Mouse (Mus musculus) limb, embryonic 15.5 days (tissue): Measurements from ENCODE around the gene Aldh1l1. TPM values are rescaled to one million over a fixed set of nuclear protein-coding genes. Genes with fewer than 3 reads are reported as not detected.

Source experiments
- ATAC-seq: fragments of 200-750 bp; cut with Nextera tagmentation; 2 replicates; pipeline ENCODE4 v1.8.0; 2017; ENCODE audit warnings: low read depth, moderate TSS enrichment; ENCODE audit not compliant: insufficient number of reproducible peaks, low FRiP score, low TSS enrichment
- H3K27ac ChIP-seq: fragments of 300-500 bp; sonication (generic); 2 replicates; pipeline ENCODE4 v1.5.1; 2015; ENCODE audit warnings: moderate library complexity, mild to moderate bottlenecking, inconsistent platforms
- H3K27me3 ChIP-seq: fragments of 300-500 bp; sonication (generic); 2 replicates; pipeline ENCODE4 v1.6.1; 2015; ENCODE audit warnings: inconsistent platforms
- H3K36me3 ChIP-seq: fragments of 300-500 bp; sonication (generic); 2 replicates; pipeline ENCODE4 v1.6.1; 2015; ENCODE audit warnings: inconsistent platforms
- H3K4me1 ChIP-seq: fragments of 300-500 bp; sonication (generic); 2 replicates; pipeline ENCODE4 v1.6.1; 2015; ENCODE audit warnings: inconsistent platforms
- H3K4me2 ChIP-seq: fragments of 300-500 bp; sonication (generic); 2 replicates; pipeline ENCODE4 v1.6.1; 2015; ENCODE audit warnings: mild to moderate bottlenecking, inconsistent platforms
- H3K4me3 ChIP-seq: fragments of 300-500 bp; sonication (generic); 2 replicates; pipeline ENCODE4 v1.5.1; 2015; ENCODE audit warnings: mild to moderate bottlenecking, inconsistent platforms
- H3K9ac ChIP-seq: fragments of 300-500 bp; sonication (generic); 2 replicates; pipeline ENCODE4 v1.6.1; 2015; ENCODE audit warnings: inconsistent platforms
- H3K9me3 ChIP-seq: fragments of 300-500 bp; sonication (generic); 2 replicates; pipeline ENCODE4 v1.6.1; 2016; ENCODE audit warnings: inconsistent platforms
- WGBS: fragments of 180-500 bp; shearing (Covaris S2); methylation state at CpG from one replicate; pipeline ENCODE4 v1.1.7; 2015; 5-methylcytosine and 5-hydroxymethylcytosine counted together
- polyA plus RNA-seq: library from polyadenylated mRNA; unstranded; fragments of >200 nt; fragmentation: Nextera tagmentation; extraction: Ambion mirVana; gene quantifications from 2 replicates; pipeline ENCODE4 v1.2.1, GENCODE M21; 2015

The Aldh1l1 gene
- polyA plus RNA-seq, 1 experiment from 2014 or later = 1.9 TPM

GRCm38 (mm10) chr6:90615991-90616390 lies 129.8 kb downstream of the Aldh1l1 start:
- no peaks in the 10 kb centered on the region for H3K27me3 ChIP-seq
- ATAC-seq = no peak
- 84% methylated on average over 6 of the region's 6 CpGs for WGBS

GRCm38 (mm10) chr6:90616481-90616880 lies 130.3 kb downstream of the Aldh1l1 start:
- no peak for ATAC-seq
- Histone ChIP-seq H3K9ac (no peak overlapping the region), H3K36me3 (no peaks in the 10 kb centered on the region), H3K4me2 (no peak overlapping the region), H3K4me3 (no peak overlapping the region), H3K4me1 (peaks cover 12% of the 10 kb centered on the region; the same call in 1 of the 2 replicates), H3K27me3 (no peaks in the 10 kb centered on the region), H3K27ac (no peak overlapping the region), H3K9me3 (no peaks in the 10 kb centered on the region)
- WGBS = 80% methylated on average over 6 of the region's 6 CpGs

More at GRCm38 (mm10) chr6:90615991-90616390, 129.8 kb downstream of the Aldh1l1 start:
- Histone ChIP-seq H3K9ac (no peak overlapping the region), H3K36me3 (no peaks in the 10 kb centered on the region), H3K4me2 (no peak overlapping the region), H3K27ac (no peak overlapping the region), H3K4me1 (peaks cover 12% of the 10 kb centered on the region; the same call in 1 of the 2 replicates), H3K9me3 (no peaks in the 10 kb centered on the region), H3K4me3 (no peak overlapping the region)

- H3K9ac ChIP-seq = no peak overlapping the region
- no peaks in the 10 kb centered on the region for H3K9me3 ChIP-seq
- H3K36me3 ChIP-seq = no peaks in the 10 kb centered on the region
- no peak overlapping the region for H3K4me3 ChIP-seq
- H3K4me1 ChIP-seq = peaks cover 18% of the 10 kb centered on the region; the same call in 1 of the 2 replicates
- no peak for ATAC-seq
- 65% methylated on average over 4 of the region's 4 CpGs for WGBS
- H3K27ac ChIP-seq = no peak overlapping the region
- no peak overlapping the region for H3K4me2 ChIP-seq
- H3K27me3 ChIP-seq = no peaks in the 10 kb centered on the region
These were observed 132.0 kb downstream of the Aldh1l1 start for GRCm38 (mm10) chr6:90618274-90618673.

GRCm38 (mm10) chr6:90618821-90619636 lies 132.8 kb downstream of the Aldh1l1 start:
- Histone ChIP-seq H3K27ac (no peak overlapping the region), H3K4me1 (peaks cover 13% of the 10 kb centered on the region; the same call in 1 of the 2 replicates)

GRCm38 (mm10) chr6:90619936-90620335 lies 133.7 kb downstream of the Aldh1l1 start:
- no peak for ATAC-seq
- Histone ChIP-seq H3K4me3 (no peak overlapping the region), H3K27me3 (no peaks in the 10 kb centered on the region), H3K4me1 (peaks cover 6% of the 10 kb centered on the region; the same call in 1 of the 2 replicates), H3K9ac (no peak overlapping the region), H3K27ac (no peak overlapping the region), H3K9me3 (no peaks in the 10 kb centered on the region), H3K4me2 (no peak overlapping the region), H3K36me3 (no peaks in the 10 kb centered on the region)
- WGBS = 75% methylated on average over 5 of the region's 5 CpGs

More at GRCm38 (mm10) chr6:90618821-90619636, 132.8 kb downstream of the Aldh1l1 start:
- Histone ChIP-seq H3K4me2 (no peak overlapping the region), H3K9ac (no peak overlapping the region), H3K9me3 (no peaks in the 10 kb centered on the region), H3K4me3 (no peak overlapping the region), H3K36me3 (no peaks in the 10 kb centered on the region), H3K27me3 (no peaks in the 10 kb centered on the region)
- WGBS = 80% methylated on average over 19 of the region's 19 CpGs
- ATAC-seq = no peak

- no peaks in the 10 kb centered on the region for H3K36me3 ChIP-seq
- H3K4me3 ChIP-seq = no peak overlapping the region
- no peak for ATAC-seq
- H3K9ac ChIP-seq = no peak overlapping the region
- 65% methylated on average over 9 of the region's 9 CpGs for WGBS
- peaks cover 8% of the 10 kb centered on the region; the same call in 1 of the 2 replicates for H3K4me1 ChIP-seq
- no peak overlapping the region; the same call in 1 of the 2 replicates for H3K4me2 ChIP-seq
- no peak overlapping the region for H3K27ac ChIP-seq
- no peaks in the 10 kb centered on the region for H3K27me3 ChIP-seq
- H3K9me3 ChIP-seq = no peaks in the 10 kb centered on the region
These were observed 134.8 kb downstream of the Aldh1l1 start for GRCm38 (mm10) chr6:90620791-90621583.

- ATAC-seq = no peak
- H3K27me3 ChIP-seq = no peaks in the 10 kb centered on the region
- WGBS = 74% methylated on average over 6 of the region's 6 CpGs
These were observed 135.3 kb downstream of the Aldh1l1 start for GRCm38 (mm10) chr6:90621584-90621890.

GRCm38 (mm10) chr6:90622758-90623455 lies 136.7 kb downstream of the Aldh1l1 start:
- WGBS = 56% methylated on average over 11 of the region's 11 CpGs
- ATAC-seq = no peak

More at GRCm38 (mm10) chr6:90621584-90621890, 135.3 kb downstream of the Aldh1l1 start:
- Histone ChIP-seq H3K4me2 (no peak overlapping the region), H3K9ac (no peak overlapping the region), H3K4me1 (peaks cover 8% of the 10 kb centered on the region; the same call in 1 of the 2 replicates), H3K36me3 (no peaks in the 10 kb centered on the region), H3K9me3 (no peaks in the 10 kb centered on the region), H3K4me3 (no peak overlapping the region), H3K27ac (no peak overlapping the region)

GRCm38 (mm10) chr6:90623456-90623836 lies 137.2 kb downstream of the Aldh1l1 start:
- Histone ChIP-seq H3K27me3 (no peaks in the 10 kb centered on the region), H3K4me3 (no peak overlapping the region), H3K4me1 (peaks cover 8% of the 10 kb centered on the region; the same call in 1 of the 2 replicates), H3K9ac (no peak overlapping the region), H3K36me3 (no peaks in the 10 kb centered on the region), H3K9me3 (no peaks in the 10 kb centered on the region), H3K4me2 (no peak overlapping the region), H3K27ac (no peak overlapping the region)
- WGBS = 79% methylated on average over 5 of the region's 5 CpGs
- ATAC-seq = no peak

More at GRCm38 (mm10) chr6:90622758-90623455, 136.7 kb downstream of the Aldh1l1 start:
- no peak overlapping the region; the same call in 1 of the 2 replicates for H3K27ac ChIP-seq
- no peak overlapping the region for H3K4me3 ChIP-seq
- H3K9ac ChIP-seq = no peak overlapping the region
- H3K9me3 ChIP-seq = no peaks in the 10 kb centered on the region
- no peaks in the 10 kb centered on the region for H3K27me3 ChIP-seq
- no peak overlapping the region for H3K4me2 ChIP-seq
- H3K36me3 ChIP-seq = no peaks in the 10 kb centered on the region
- peaks cover 8% of the 10 kb centered on the region; the same call in 1 of the 2 replicates for H3K4me1 ChIP-seq

GRCm38 (mm10) chr6:90624184-90624583 lies 138.0 kb downstream of the Aldh1l1 start:
- WGBS = 69% methylated on average over 6 of the region's 6 CpGs

GRCm38 (mm10) chr6:90624733-90625132 lies 138.5 kb downstream of the Aldh1l1 start:
- 64% methylated on average over 11 of the region's 11 CpGs for WGBS
- Histone ChIP-seq H3K27ac (no peak overlapping the region), H3K9ac (no peak overlapping the region), H3K36me3 (no peaks in the 10 kb centered on the region), H3K4me3 (no peak overlapping the region), H3K4me2 (no peak overlapping the region), H3K4me1 (peaks cover 8% of the 10 kb centered on the region; the same call in 1 of the 2 replicates), H3K9me3 (no peaks in the 10 kb centered on the region), H3K27me3 (no peaks in the 10 kb centered on the region)
- no peak for ATAC-seq

More at GRCm38 (mm10) chr6:90624184-90624583, 138.0 kb downstream of the Aldh1l1 start:
- no peaks in the 10 kb centered on the region for H3K27me3 ChIP-seq
- H3K27ac ChIP-seq = no peak overlapping the region
- no peaks in the 10 kb centered on the region for H3K36me3 ChIP-seq
- H3K4me3 ChIP-seq = no peak overlapping the region
- ATAC-seq = no peak
- H3K9me3 ChIP-seq = no peaks in the 10 kb centered on the region
- H3K4me1 ChIP-seq = peaks cover 8% of the 10 kb centered on the region; the same call in 1 of the 2 replicates
- H3K4me2 ChIP-seq = no peak overlapping the region
- H3K9ac ChIP-seq = no peak overlapping the region
